Mouse (Mus musculus) inflammation-experienced regulatory T-cells (primary cell): ENCODE data around the gene Gm10037. TPM values are rescaled to one million over a fixed set of nuclear protein-coding genes. Genes with fewer than 3 reads are reported as not detected.

Experiments
- polyA plus RNA-seq, 2 experiments: library from polyadenylated mRNA; unstranded; fragments of 100-300 nt; shearing (Covaris generic); gene quantifications; one replicate each; pipeline ENCODE4 v1.2.1; 2017

Gm10037 gene
- polyA plus RNA-seq = 1 to 10 TPM in 1 of 2 experiments, not detected in 1; 2.2 TPM

DNA sequence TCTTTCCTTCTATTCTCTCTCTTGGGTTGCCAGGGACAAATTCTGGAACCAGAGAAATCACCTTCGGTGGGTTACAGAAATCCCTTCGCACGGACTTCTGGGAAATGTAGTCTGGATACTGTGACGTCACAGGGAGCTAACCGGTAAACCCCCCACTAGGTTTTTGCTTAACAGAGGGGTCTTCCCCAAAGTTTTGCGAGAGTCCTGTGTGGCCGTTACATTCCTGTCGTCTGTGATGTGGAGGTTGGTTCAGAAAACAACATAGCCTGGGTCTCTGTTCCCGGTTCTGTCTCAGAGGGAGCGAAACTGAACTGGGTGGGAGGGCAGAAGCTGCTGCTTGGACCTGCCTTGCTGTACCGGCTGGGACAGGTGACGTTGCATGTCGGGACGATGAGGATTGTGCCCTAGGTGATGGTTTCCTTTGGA lies at the start of gene Gm10037:
Gene Gm10037, plus strand, starts transcription at position 196 of the 426 bp plus-strand sequence.

DNA sequence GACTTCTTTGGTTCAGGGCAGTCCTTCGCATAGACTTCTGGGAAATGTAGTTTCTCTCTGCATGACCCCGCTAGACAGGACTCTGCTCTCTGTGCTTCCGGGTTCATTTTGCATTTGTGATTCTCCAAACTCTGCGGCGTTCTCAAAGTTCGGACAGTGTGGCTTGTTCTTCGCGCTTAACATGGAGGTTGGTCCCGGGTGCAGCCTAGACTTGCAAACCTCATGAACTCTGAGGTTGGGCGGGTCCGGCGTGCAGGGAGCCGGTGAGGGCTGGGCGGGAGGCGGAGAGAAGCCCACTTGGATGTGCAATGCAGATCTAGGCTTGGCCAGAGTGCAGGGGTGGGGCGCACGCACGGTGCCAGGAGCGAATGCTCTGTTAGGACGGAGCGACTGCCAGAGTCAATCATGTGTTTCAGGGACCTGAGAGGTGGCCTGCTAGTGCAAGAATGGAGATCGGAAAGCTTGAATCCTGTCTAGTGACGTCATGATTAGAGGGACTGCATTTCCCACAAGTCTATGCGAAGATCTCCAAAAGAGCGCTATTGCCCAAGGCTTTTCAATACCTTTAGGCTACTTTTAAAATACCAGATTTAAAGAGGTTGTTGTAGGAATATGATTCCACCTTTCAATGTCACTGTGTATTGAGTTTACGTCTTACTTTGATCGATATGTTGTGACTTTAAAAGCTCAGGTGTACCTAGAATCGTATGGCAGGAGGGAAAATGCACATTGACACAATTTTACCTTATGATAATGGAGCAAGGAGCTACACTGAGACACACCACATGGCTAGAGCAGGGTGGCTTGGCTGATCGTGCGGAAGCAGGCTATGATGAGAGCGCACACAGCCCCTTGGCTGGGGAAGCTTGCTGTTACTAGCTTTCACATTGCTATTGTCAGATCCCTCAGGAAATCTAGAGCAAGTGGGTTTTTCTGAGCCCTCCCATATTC lies 16.9 kb upstream of the Gm10037 start, which contains the start of gene Zfp273:
Gene Zfp273, plus strand, starts transcription at position 31 of the 951 bp plus-strand sequence.

DNA sequence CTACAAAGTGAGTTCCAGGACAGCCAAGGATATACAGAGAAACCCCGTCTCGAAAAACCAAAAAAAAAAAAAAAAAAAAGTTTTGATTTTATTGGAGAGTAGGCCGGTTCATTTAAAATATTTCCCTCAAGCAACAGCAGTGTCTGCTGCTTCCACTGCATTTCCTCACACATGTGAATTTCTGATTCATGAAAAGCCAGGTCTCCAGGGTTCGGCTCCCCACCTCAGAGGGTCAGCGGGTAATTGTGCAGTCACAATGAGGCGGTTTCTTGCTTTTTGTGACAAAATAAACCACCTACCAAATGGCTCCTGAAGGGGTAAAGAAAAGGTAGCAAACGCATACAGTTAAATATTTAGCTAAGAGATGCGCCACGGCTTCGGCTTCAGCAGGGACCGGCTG lies 32.1 kb downstream of the Gm10037 start, which contains the start of gene BC048507:
Gene BC048507, plus strand, starts transcription at position 301 of the 400 bp plus-strand sequence.

Other genes starting within 250 kb of the Gm10037 start
- 1 to 10 TPM; 5.5 to 5.8 TPM for gene Zfp729b, start 221.4 kb upstream of the Gm10037 start, polyA plus RNA-seq
- 1 to 10 TPM; 1.0 to 3.9 TPM for gene Gm49345, start 193.3 kb upstream of the Gm10037 start, polyA plus RNA-seq
- gene Zfp729a, start 193.3 kb upstream of the Gm10037 start, polyA plus RNA-seq = 1 to 10 TPM; 6.9 to 8.2 TPM
- 10 to 100 TPM; 20.8 to 23.2 TPM for gene Zfp738, start 144.0 kb upstream of the Gm10037 start, polyA plus RNA-seq
- gene Zfp65, start 101.9 kb upstream of the Gm10037 start, polyA plus RNA-seq = 1 to 10 TPM; 5.8 to 6.7 TPM
- gene Zfp85, start 75.9 kb upstream of the Gm10037 start, polyA plus RNA-seq = 1 to 10 TPM; 8.2 to 9.0 TPM
- 1 to 10 TPM in 1 of 2 experiments, under 1 TPM in 1; 0.90 to 1.2 TPM for gene Zfp493, start 51.4 kb upstream of the Gm10037 start, polyA plus RNA-seq
- 1 to 10 TPM; 4.0 to 8.7 TPM for gene Zfp273, start 17.4 kb upstream of the Gm10037 start, polyA plus RNA-seq
- 1 to 10 TPM in 1 of 2 experiments, under 1 TPM in 1; 0.59 to 4.2 TPM for gene BC048507, start 32.2 kb downstream of the Gm10037 start, polyA plus RNA-seq